Mouse (Mus musculus): ENCODE measurements at regions not wholly inside any gene's neighbourhood (a gene's known extent, or its start where the extent isn't known, plus 50 kb on each side); places are given as distances from the start of the nearest gene placed in this dataset.

DNA sequence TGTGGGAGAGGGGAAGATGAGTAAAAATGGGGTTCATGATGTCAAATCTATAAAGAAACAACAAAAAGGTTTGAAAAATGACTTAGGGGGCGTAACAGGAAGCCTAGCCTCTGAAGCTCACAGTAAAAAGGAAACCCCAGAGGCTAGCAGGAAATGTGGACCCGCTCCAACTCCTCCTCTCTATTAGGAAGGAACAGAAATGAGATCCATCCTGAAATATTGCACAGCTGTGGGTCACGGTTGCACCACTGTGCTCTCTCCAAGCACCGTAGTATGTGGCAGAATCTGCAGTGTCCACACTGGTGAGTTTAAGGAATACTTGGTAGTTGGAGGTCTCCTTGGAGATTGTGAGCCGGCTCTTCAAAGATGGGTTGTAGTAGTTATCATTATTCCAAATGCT, 918.3 kb downstream of the Adam6a start:
- TF ChIP-seq HCFC1 (IDR thresholded peaks at IDR 0.05; ENCODE audit: borderline replicate concordance, insufficient read depth, low read length) (no peak), ZC3H11A (IDR thresholded peaks at IDR 0.05; ENCODE audit: borderline replicate concordance, low read depth, low read length) (no peak), ZNF384 (IDR thresholded peaks at IDR 0.05; ENCODE audit: low read depth, low read length) (no peak), MAFK (IDR thresholded peaks at IDR 0.05; ENCODE audit: insufficient read depth, low read depth, low read length) (no peak), CHD2 (IDR thresholded peaks at IDR 0.05; ENCODE audit: low read depth, low read length) (no peak)

Measured in ES-E14 (cell line).